Mouse (Mus musculus): ENCODE measurements around the gene Med17. TPM values are rescaled to one million over a fixed set of nuclear protein-coding genes. Genes with fewer than 3 reads are reported as not detected.
"Not testable (repeated sequence)": the region's sequence is repeated elsewhere in the genome, so short reads cannot be mapped to it uniquely, and the experiment has no call there.

Med17 gene
- total RNA-seq, 1 experiment = 51.5 TPM

DNA sequence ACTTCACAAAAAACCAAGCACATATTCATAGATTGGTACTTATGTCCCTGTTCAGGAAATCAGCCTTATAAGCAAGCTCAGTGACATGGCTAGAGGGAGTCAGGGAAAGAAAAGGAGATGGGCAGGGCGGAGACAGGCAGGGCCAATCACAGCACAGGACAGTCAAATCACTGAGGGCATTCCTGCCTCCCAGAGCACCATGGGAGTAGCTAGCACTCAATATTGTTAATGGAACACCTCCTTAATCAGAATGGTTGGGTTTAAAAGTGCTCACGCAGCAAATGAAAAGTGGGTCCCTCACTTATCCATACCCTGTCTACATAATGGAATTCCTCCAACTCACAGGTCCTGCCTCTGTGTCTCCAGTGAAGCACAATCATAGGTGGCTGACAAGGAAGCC lies 23.1 kb upstream of the Med17 start:
- H3K27ac ChIP-seq (ENCODE audit: insufficient read depth, low read depth, low read length, poor library complexity, severe bottlenecking) = no peak overlapping the region
- in situ Hi-C loops (cut with MboI; ENCODE audit: low sequenced_read_pairs in 2 of 2, unreplicated experiment in 2 of 2) = no loop called here
- no peaks in the 10 kb centered on the region for H3K9me3 ChIP-seq (ENCODE audit: control insufficient read depth, insufficient read depth, low read depth, low read length)
- no peak overlapping the region for H3K9ac ChIP-seq (ENCODE audit: insufficient read depth, low read depth, low read length, poor library complexity, severe bottlenecking)
- no peak for DNase-seq (ENCODE audit: low read depth, low spot score)
- H3K4me1 ChIP-seq (ENCODE audit: control insufficient read depth in 2 of 2, insufficient read depth in 2 of 2, low read length in 2 of 2, poor library complexity in 1 of 2) = no peaks in the 10 kb centered on the region; a peak in 1 of 4 replicates
- peaks cover 11% of the 10 kb centered on the region for H3K36me3 ChIP-seq (ENCODE audit: control insufficient read depth, insufficient read depth, low read length, poor library complexity, severe bottlenecking)
- TF ChIP-seq HCFC1 (IDR thresholded peaks at IDR 0.05; ENCODE audit: borderline replicate concordance, insufficient read depth, low read length) = no peak
- no peak for TF ChIP-seq CHD2 (IDR thresholded peaks at IDR 0.05; ENCODE audit: low read depth, low read length)
- H3K4me3 ChIP-seq (ENCODE audit: insufficient read depth in 1 of 2, low read depth in 1 of 2, low read length in 2 of 2, poor library complexity in 1 of 2, severe bottlenecking in 1 of 2) = no peak overlapping the region

DNA sequence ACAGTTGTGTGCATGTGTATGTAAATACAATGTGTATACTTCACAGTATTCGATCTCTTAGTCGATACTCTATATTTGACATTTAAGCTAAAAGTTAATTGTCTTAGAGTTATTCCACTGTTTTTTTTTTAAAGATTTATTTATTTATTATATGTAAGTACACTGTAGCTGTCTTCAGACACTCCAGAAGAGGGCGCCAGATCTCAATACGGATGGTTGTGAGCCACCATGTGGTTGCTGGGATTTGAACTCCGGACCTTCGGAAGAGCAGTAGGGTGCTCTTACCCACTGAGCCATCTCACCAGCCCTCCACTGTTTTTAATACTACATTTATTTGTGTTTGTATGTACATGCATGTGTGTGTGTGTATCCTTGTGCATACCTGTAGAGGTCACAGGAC lies 22.3 kb upstream of the Med17 start:
- H3K27ac ChIP-seq (ENCODE audit: insufficient read depth, low read depth, low read length, poor library complexity, severe bottlenecking); H3K9me3 ChIP-seq (ENCODE audit: control insufficient read depth, insufficient read depth, low read depth, low read length); H3K9ac ChIP-seq (ENCODE audit: insufficient read depth, low read depth, low read length, poor library complexity, severe bottlenecking); H3K36me3 ChIP-seq (ENCODE audit: control insufficient read depth, insufficient read depth, low read length, poor library complexity, severe bottlenecking); H3K4me1 ChIP-seq (ENCODE audit: control insufficient read depth in 2 of 2, insufficient read depth in 2 of 2, low read length in 2 of 2, poor library complexity in 1 of 2); DNase-seq (ENCODE audit: low read depth, low spot score); in situ Hi-C loops (cut with MboI; ENCODE audit: low sequenced_read_pairs in 2 of 2, unreplicated experiment in 2 of 2); H3K4me3 ChIP-seq (ENCODE audit: insufficient read depth in 1 of 2, low read depth in 1 of 2, low read length in 2 of 2, poor library complexity in 1 of 2, severe bottlenecking in 1 of 2): not testable (repeated sequence)

- Histone ChIP-seq H3K9me3 (ENCODE audit: control insufficient read depth, insufficient read depth, low read depth, low read length) (no peaks in the 10 kb centered on the region), H3K4me1 (ENCODE audit: control insufficient read depth in 2 of 2, insufficient read depth in 2 of 2, low read length in 2 of 2, poor library complexity in 1 of 2) (no peaks in the 10 kb centered on the region), H3K27ac (ENCODE audit: insufficient read depth, low read depth, low read length, poor library complexity, severe bottlenecking) (no peak overlapping the region), H3K36me3 (ENCODE audit: control insufficient read depth, insufficient read depth, low read length, poor library complexity, severe bottlenecking) (no peaks in the 10 kb centered on the region), H3K9ac (ENCODE audit: insufficient read depth, low read depth, low read length, poor library complexity, severe bottlenecking) (0 out of 2 replicates have a peak overlapping the region, but pooled peaks have one; percentile 4), H3K4me3 (ENCODE audit: insufficient read depth in 1 of 2, low read depth in 1 of 2, low read length in 2 of 2, poor library complexity in 1 of 2, severe bottlenecking in 1 of 2) (no peak overlapping the region)
- in situ Hi-C loops (cut with MboI; ENCODE audit: low sequenced_read_pairs in 2 of 2, unreplicated experiment in 2 of 2) = no loop called here
- TF ChIP-seq CHD2 (IDR thresholded peaks at IDR 0.05; ENCODE audit: low read depth, low read length) (no peak), ZC3H11A (IDR thresholded peaks at IDR 0.05; ENCODE audit: borderline replicate concordance, low read depth, low read length) (no peak), MAFK (IDR thresholded peaks at IDR 0.05; ENCODE audit: insufficient read depth, low read depth, low read length) (no peak), HCFC1 (IDR thresholded peaks at IDR 0.05; ENCODE audit: borderline replicate concordance, insufficient read depth, low read length) (no peak), ZNF384 (IDR thresholded peaks at IDR 0.05; ENCODE audit: low read depth, low read length) (no peak)
- no peak for DNase-seq (ENCODE audit: low read depth, low spot score)
These were observed 21.7 kb upstream of the Med17 start for GRCm38 (mm10) chr9:15301399-15301798.

DNA sequence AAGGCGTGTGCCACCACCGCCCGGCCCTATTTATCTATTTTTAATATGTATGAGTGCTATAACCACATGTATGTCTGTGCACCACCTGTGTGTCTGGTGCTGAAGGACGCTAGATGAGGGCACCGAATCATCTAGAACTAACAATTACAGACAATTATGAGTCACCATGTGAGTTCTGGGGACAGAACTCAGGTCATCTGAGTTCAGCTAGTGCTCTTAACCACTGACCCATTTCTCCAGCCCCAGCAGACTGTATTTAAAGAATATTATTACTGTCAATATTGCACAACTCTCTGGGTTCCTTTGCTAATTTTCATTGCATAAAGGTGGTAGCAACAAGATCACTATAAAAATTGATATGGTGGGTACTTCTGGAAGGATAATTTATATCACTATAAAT lies 20.3 kb upstream of the Med17 start:
- no peak overlapping the region for H3K27ac ChIP-seq (ENCODE audit: insufficient read depth, low read depth, low read length, poor library complexity, severe bottlenecking)
- H3K9me3 ChIP-seq (ENCODE audit: control insufficient read depth, insufficient read depth, low read depth, low read length) = no peaks in the 10 kb centered on the region
- H3K4me3 ChIP-seq (ENCODE audit: insufficient read depth in 1 of 2, low read depth in 1 of 2, low read length in 2 of 2, poor library complexity in 1 of 2, severe bottlenecking in 1 of 2) = no peak overlapping the region
- H3K9ac ChIP-seq (ENCODE audit: insufficient read depth, low read depth, low read length, poor library complexity, severe bottlenecking) = no peak overlapping the region
- no peak for DNase-seq (ENCODE audit: low read depth, low spot score)
- TF ChIP-seq HCFC1 (IDR thresholded peaks at IDR 0.05; ENCODE audit: borderline replicate concordance, insufficient read depth, low read length) (no peak), CHD2 (IDR thresholded peaks at IDR 0.05; ENCODE audit: low read depth, low read length) (no peak), MAFK (IDR thresholded peaks at IDR 0.05; ENCODE audit: insufficient read depth, low read depth, low read length) (no peak), ZNF384 (IDR thresholded peaks at IDR 0.05; ENCODE audit: low read depth, low read length) (no peak), ZC3H11A (IDR thresholded peaks at IDR 0.05; ENCODE audit: borderline replicate concordance, low read depth, low read length) (no peak)
- no peaks in the 10 kb centered on the region for H3K36me3 ChIP-seq (ENCODE audit: control insufficient read depth, insufficient read depth, low read length, poor library complexity, severe bottlenecking)
- in situ Hi-C loops (cut with MboI; ENCODE audit: low sequenced_read_pairs in 2 of 2, unreplicated experiment in 2 of 2) = no loop called here
- no peaks in the 10 kb centered on the region for H3K4me1 ChIP-seq (ENCODE audit: control insufficient read depth in 2 of 2, insufficient read depth in 2 of 2, low read length in 2 of 2, poor library complexity in 1 of 2)

GRCm38 (mm10) chr9:15298451-15298850 lies 18.7 kb upstream of the Med17 start:
- Histone ChIP-seq H3K4me1 (ENCODE audit: control insufficient read depth in 2 of 2, insufficient read depth in 2 of 2, low read length in 2 of 2, poor library complexity in 1 of 2) (no peaks in the 10 kb centered on the region), H3K27ac (ENCODE audit: insufficient read depth, low read depth, low read length, poor library complexity, severe bottlenecking) (no peak overlapping the region), H3K4me3 (ENCODE audit: insufficient read depth in 1 of 2, low read depth in 1 of 2, low read length in 2 of 2, poor library complexity in 1 of 2, severe bottlenecking in 1 of 2) (no peak overlapping the region), H3K36me3 (ENCODE audit: control insufficient read depth, insufficient read depth, low read length, poor library complexity, severe bottlenecking) (no peaks in the 10 kb centered on the region), H3K9me3 (ENCODE audit: control insufficient read depth, insufficient read depth, low read depth, low read length) (no peaks in the 10 kb centered on the region), H3K9ac (ENCODE audit: insufficient read depth, low read depth, low read length, poor library complexity, severe bottlenecking) (no peak overlapping the region)
- DNase-seq (ENCODE audit: low read depth, low spot score) = no peak
- TF ChIP-seq MAFK (IDR thresholded peaks at IDR 0.05; ENCODE audit: insufficient read depth, low read depth, low read length) (no peak), ZNF384 (IDR thresholded peaks at IDR 0.05; ENCODE audit: low read depth, low read length) (no peak), HCFC1 (IDR thresholded peaks at IDR 0.05; ENCODE audit: borderline replicate concordance, insufficient read depth, low read length) (no peak), CHD2 (IDR thresholded peaks at IDR 0.05; ENCODE audit: low read depth, low read length) (no peak), ZC3H11A (IDR thresholded peaks at IDR 0.05; ENCODE audit: borderline replicate concordance, low read depth, low read length) (no peak)
- in situ Hi-C loops (cut with MboI; ENCODE audit: low sequenced_read_pairs in 2 of 2, unreplicated experiment in 2 of 2) = no loop called here

Measured in ES-E14 (cell line).